Mouse (Mus musculus) ovary, adult 2 months (tissue): ENCODE measurements around the gene Fam198b. TPM values are rescaled to one million over a fixed set of nuclear protein-coding genes. Genes with fewer than 3 reads are reported as not detected.

Experiments
- polyA plus RNA-seq: library from polyadenylated mRNA; depleted of rRNA; stranded (reverse); fragments of >200 nt; gene quantifications from 2 replicates; pipeline ENCODE4 v1.2.3, GENCODE M21; 2012; rRNA removed

The Fam198b gene
- polyA plus RNA-seq, result 13.0 and 14.4 TPM in 2 replicates

GRCm38 (mm10) chr3:79884305-79884704, at the start of gene Fam198b:
Gene Fam198b (plus strand): TSS chr3:79884533.

GRCm38 (mm10) chr3:79852654-79853166, 31.6 kb upstream of the Fam198b start, which contains the start of gene Tmem144:
Gene Tmem144 (minus strand): TSS chr3:79852773.

Other genes with a start within 250 kb of the Fam198b start
- gene Rxfp1, start 146.7 kb upstream of the Fam198b start, polyA plus RNA-seq, result 4.8 and 5.5 TPM in 2 replicates
- gene Tmem144, start 31.8 kb upstream of the Fam198b start, polyA plus RNA-seq, result 0.25 and 0.62 TPM in 2 replicates